Mouse (Mus musculus): ENCODE results near the gene Tubd1.
"Not testable (repeated sequence)": the region's sequence is repeated elsewhere in the genome, so short reads cannot be mapped to it uniquely, and the experiment has no call there.

Gene Tubd1

GRCm38 (mm10) chr11:86544639-86545299 lies at the start of gene Tubd1, which contains the start of gene Rps6kb1:
Tubd1 (plus strand) TSS chr11:86544991.
Rps6kb1 (minus strand) TSS chr11:86544805.
- in situ Hi-C loops (cut with MseI, MboI) = no loop called here

GRCm38 (mm10) chr11:86497356-86497755 lies 47.4 kb upstream of the Tubd1 start:
- in situ Hi-C loops (cut with MseI, MboI) = no loop called here

- in situ Hi-C loops (cut with MseI, MboI) = no loop called here
These were observed 46.9 kb upstream of the Tubd1 start for GRCm38 (mm10) chr11:86497908-86498307.

GRCm38 (mm10) chr11:86500795-86501194 lies 44.0 kb upstream of the Tubd1 start:
- in situ Hi-C loops (cut with MseI, MboI) = no loop called here

GRCm38 (mm10) chr11:86503121-86503520 lies 41.7 kb upstream of the Tubd1 start:
- in situ Hi-C loops (cut with MseI, MboI) = no loop called here

GRCm38 (mm10) chr11:86507334-86507733 lies 37.5 kb upstream of the Tubd1 start:
- in situ Hi-C loops (cut with MseI, MboI) = no loop called here

- in situ Hi-C loops (cut with MseI, MboI) = no loop called here
These were observed 36.8 kb upstream of the Tubd1 start for GRCm38 (mm10) chr11:86507991-86508390.

GRCm38 (mm10) chr11:86516620-86517019 lies 28.2 kb upstream of the Tubd1 start:
- in situ Hi-C loops (cut with MseI, MboI) = no loop called here

GRCm38 (mm10) chr11:86517229-86517628 lies 27.6 kb upstream of the Tubd1 start:
- in situ Hi-C loops (cut with MseI, MboI) = no loop called here

GRCm38 (mm10) chr11:86519751-86520150 lies 25.0 kb upstream of the Tubd1 start:
- in situ Hi-C loops (cut with MseI, MboI) = no loop called here

- in situ Hi-C loops (cut with MseI, MboI) = no loop called here
These were observed 17.3 kb upstream of the Tubd1 start for GRCm38 (mm10) chr11:86527528-86527927.

- in situ Hi-C loops (cut with MseI, MboI) = no loop called here
These were observed 12.0 kb upstream of the Tubd1 start for GRCm38 (mm10) chr11:86532834-86533233.

- in situ Hi-C loops (cut with MseI, MboI) = not testable (repeated sequence)
These were observed 11.5 kb upstream of the Tubd1 start for GRCm38 (mm10) chr11:86533302-86533701.

- in situ Hi-C loops (cut with MseI, MboI) = no loop called here
These were observed 10.4 kb upstream of the Tubd1 start for GRCm38 (mm10) chr11:86534201-86534910.

GRCm38 (mm10) chr11:86538786-86539185 lies 6.0 kb upstream of the Tubd1 start:
- in situ Hi-C loops (cut with MseI, MboI) = no loop called here

GRCm38 (mm10) chr11:86539716-86540475 lies 4.9 kb upstream of the Tubd1 start:
- in situ Hi-C loops (cut with MseI, MboI) = no loop called here

- in situ Hi-C loops (cut with MseI, MboI) = no loop called here
These were observed 4.3 kb upstream of the Tubd1 start for GRCm38 (mm10) chr11:86540476-86540845.

- in situ Hi-C loops (cut with MseI, MboI) = no loop called here
These were observed 1.9 kb upstream of the Tubd1 start for GRCm38 (mm10) chr11:86542851-86543250.

GRCm38 (mm10) chr11:86543960-86544638 lies 692 bp upstream of the Tubd1 start:
- in situ Hi-C loops (cut with MseI, MboI) = no loop called here

GRCm38 (mm10) chr11:86545556-86545955 lies 765 bp downstream of the Tubd1 start:
- in situ Hi-C loops (cut with MseI, MboI) = no loop called here

GRCm38 (mm10) chr11:86547412-86547811 lies 2.6 kb downstream of the Tubd1 start:
- in situ Hi-C loops (cut with MseI, MboI) = no loop called here

- in situ Hi-C loops (cut with MseI, MboI) = no loop called here
These were observed 8.7 kb downstream of the Tubd1 start for GRCm38 (mm10) chr11:86553525-86553924.
